Mouse (Mus musculus) spleen, adult 2 months (tissue): ENCODE results near the gene Plekha4.

ENCODE experiments used
- CTCF ChIP-seq: fragments of 200-500 bp; IDR thresholded peaks from 2 replicates; pipeline ENCODE4 v1.5.1; 2011; ENCODE audit warnings: mild to moderate bottlenecking, inconsistent platforms; ENCODE audit not compliant: insufficient read depth, insufficient read length, insufficient replicate concordance; ENCODE audit errors: extremely low read depth
- POLR2A ChIP-seq: fragments of 200-500 bp; IDR thresholded peaks from 2 replicates; pipeline ENCODE4 v1.6.1; 2011; ENCODE audit warnings: low read depth, low read length, inconsistent platforms

DNA sequence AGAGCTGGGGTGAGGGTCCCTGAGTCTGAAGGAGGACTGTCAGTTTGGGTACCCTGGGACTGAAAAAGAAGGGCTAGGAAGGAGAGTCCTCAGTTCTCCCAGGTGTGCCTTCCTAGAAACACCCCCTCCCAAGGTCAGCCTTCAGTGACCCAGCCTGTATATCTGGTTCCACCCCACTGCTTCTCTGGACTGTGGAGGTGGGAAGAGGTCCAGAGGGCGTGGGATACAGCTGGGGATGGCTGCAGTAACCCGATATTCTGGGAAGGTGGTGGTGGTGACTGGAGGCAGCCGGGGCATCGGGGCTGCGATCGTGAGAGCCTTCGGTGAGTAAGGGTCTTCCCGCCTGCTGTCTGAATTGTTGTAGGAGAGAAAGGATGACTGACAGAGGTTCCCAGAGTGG lies 28.6 kb downstream of the Plekha4 start, which contains the start of gene Hsd17b14:
- TF ChIP-seq POLR2A (no peak), CTCF (no peak)
